Mouse (Mus musculus): ENCODE results near the gene Prl2c2. TPM values are rescaled to one million over a fixed set of nuclear protein-coding genes. Genes with fewer than 3 reads are reported as not detected.

The Prl2c2 gene
- total RNA-seq (2023; ENCODE audit: inconsistent age) = not detected in 4 replicates

GRCm38 (mm10) chr13:13005283-13005682 is at the start of gene Prl2c2:
TSS of gene Prl2c2 (minus strand) at chr13:13005383.

Other genes with a start within 250 kb of the Prl2c2 start
- gene Prl2c3, start 205.3 kb downstream of the Prl2c2 start, total RNA-seq (2023; ENCODE audit: inconsistent age) = not detected in 4 replicates
- not detected in 4 replicates for gene Prl2c5, start 177.3 kb upstream of the Prl2c2 start, total RNA-seq (2023; ENCODE audit: inconsistent age)